Mouse (Mus musculus) frontal cortex, adult 2 months (tissue): ENCODE measurements around the gene Ccdc91. TPM values are rescaled to one million over a fixed set of nuclear protein-coding genes. Genes with fewer than 3 reads are reported as not detected.

Experiments
- DNase-seq, 2 experiments: peaks; one replicate each; pipeline ENCODE4 v3.0.0; 2022; ENCODE audit warnings: low spot score in 1 of 2; ENCODE audit errors: extremely low spot score in 1 of 2
- polyA plus RNA-seq: library from polyadenylated mRNA; depleted of rRNA; stranded (reverse); fragments of >200 nt; gene quantifications from 2 replicates; pipeline ENCODE4 v1.2.3, GENCODE M21; 2012; rRNA removed

The Ccdc91 gene
- polyA plus RNA-seq, 1 experiment, result 35.7 TPM

DNA sequence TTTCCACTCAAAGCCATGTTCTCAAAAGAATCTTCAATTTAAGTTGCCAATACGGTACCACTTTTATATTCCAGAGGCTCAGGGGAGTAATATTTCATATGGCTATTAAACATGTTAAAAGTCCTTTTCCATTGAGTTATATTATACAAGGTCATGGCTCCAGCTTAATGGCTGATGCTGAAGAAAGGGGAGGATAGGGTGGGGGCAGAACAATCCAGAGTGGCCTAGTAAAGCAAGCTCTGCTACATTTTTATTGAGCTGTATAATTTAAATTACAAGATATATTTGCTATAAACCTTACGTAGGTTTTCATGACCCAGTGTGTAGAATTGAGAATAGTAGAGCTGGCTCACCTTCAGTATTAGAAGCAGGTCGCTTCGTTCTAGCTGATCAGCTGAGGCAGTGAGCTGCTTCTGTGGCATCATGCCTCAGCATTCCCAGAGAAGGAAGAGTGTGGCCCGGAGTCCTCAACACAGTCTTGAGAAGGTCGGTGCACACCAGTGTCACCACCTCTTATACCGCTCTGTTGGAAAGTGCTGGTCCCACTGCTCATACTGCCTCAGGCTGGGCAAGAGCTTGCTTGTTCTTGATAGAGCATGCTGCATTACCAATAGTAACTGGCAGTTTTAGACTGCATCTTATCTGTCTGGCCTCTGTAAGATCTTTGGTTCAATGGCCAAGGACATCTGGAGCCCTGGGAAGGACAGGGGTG is 199.6 kb downstream of the Ccdc91 start:
- DNase-seq, result no peak

DNA sequence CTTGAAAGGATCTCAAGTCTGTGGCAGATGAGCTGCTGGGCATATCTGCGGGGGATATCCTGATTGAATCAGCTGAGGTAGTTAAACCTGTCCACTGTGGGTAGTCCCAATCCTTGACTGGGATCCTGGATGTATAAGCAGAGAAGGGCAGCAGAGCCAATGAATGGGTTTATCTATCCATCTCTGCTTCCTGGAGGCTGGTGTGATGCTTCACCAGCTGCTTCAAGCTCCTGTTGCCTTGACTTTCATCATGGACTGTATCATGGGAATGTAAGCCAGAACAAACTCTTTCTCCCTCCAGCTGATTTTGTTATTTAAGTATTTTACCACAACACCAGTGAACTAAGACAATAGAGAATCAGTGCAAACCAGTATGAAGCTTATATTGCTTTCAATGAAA is 200.6 kb downstream of the Ccdc91 start:
- no peak for DNase-seq

Other genes with a start within 250 kb of the Ccdc91 start
- gene Pthlh, start 211.6 kb upstream of the Ccdc91 start, polyA plus RNA-seq, result 2.8 and 2.9 TPM in 2 replicates